Mouse (Mus musculus): Measurements from ENCODE around the gene Pgf. TPM values are rescaled to one million over a fixed set of nuclear protein-coding genes. Genes with fewer than 3 reads are reported as not detected.

Gene Pgf
- polyA plus RNA-seq, 1 experiment from 2014 or later, result 5.7 TPM

GRCm38 (mm10) chr12:85134043-85134794 lies 43.4 kb downstream of the Pgf start:
- Histone ChIP-seq H3K9ac (replicated peaks) (no peak overlapping the region), H3K27ac (no peak overlapping the region), H3K36me3 (peaks cover 69% of the 10 kb centered on the region), H3K27me3 (no peaks in the 10 kb centered on the region), H3K4me3 (replicated peaks) (no peak overlapping the region), H3K9me3 (no peaks in the 10 kb centered on the region), H3K4me2 (replicated peaks) (no peak overlapping the region), H3K4me1 (replicated peaks) (no peaks in the 10 kb centered on the region)
- 93% methylated on average over 8 of the region's 8 CpGs for WGBS
- ATAC-seq, result no peak

- Histone ChIP-seq H3K4me3 (replicated peaks) (no peak overlapping the region), H3K36me3 (peaks cover 88% of the 10 kb centered on the region), H3K4me2 (replicated peaks) (no peak overlapping the region), H3K9ac (replicated peaks) (no peak overlapping the region), H3K9me3 (no peaks in the 10 kb centered on the region), H3K4me1 (replicated peaks) (no peaks in the 10 kb centered on the region), H3K27ac (no peak overlapping the region), H3K27me3 (no peaks in the 10 kb centered on the region)
- WGBS, result 92% methylated on average over 6 of the region's 6 CpGs
- ATAC-seq, result no peak
Observed at GRCm38 (mm10) chr12:85131361-85131760, 46.2 kb downstream of the Pgf start.

- Histone ChIP-seq H3K4me1 (replicated peaks) (no peaks in the 10 kb centered on the region), H3K36me3 (peaks cover 86% of the 10 kb centered on the region), H3K27me3 (no peaks in the 10 kb centered on the region), H3K9ac (replicated peaks) (no peak overlapping the region), H3K4me2 (replicated peaks) (no peak overlapping the region), H3K4me3 (replicated peaks) (no peak overlapping the region), H3K27ac (no peak overlapping the region), H3K9me3 (no peaks in the 10 kb centered on the region)
- no peak for ATAC-seq
- WGBS, result 96% methylated on average over 9 of the region's 9 CpGs
Observed at GRCm38 (mm10) chr12:85129426-85129978, 48.1 kb downstream of the Pgf start.

- H3K4me3 ChIP-seq (replicated peaks), result no peak overlapping the region
- H3K9me3 ChIP-seq, result no peaks in the 10 kb centered on the region
- no peak overlapping the region for H3K4me2 ChIP-seq (replicated peaks)
- ATAC-seq, result no peak
- WGBS, result 88% methylated on average over 8 of the region's 8 CpGs
- no peaks in the 10 kb centered on the region for H3K4me1 ChIP-seq (replicated peaks)
- no peaks in the 10 kb centered on the region for H3K27me3 ChIP-seq
- peaks cover 86% of the 10 kb centered on the region for H3K36me3 ChIP-seq
- no peak overlapping the region for H3K27ac ChIP-seq
- H3K9ac ChIP-seq (replicated peaks), result no peak overlapping the region
Observed at GRCm38 (mm10) chr12:85126986-85127603, 50.5 kb downstream of the Pgf start.

GRCm38 (mm10) chr12:85124751-85125150 lies 52.8 kb downstream of the Pgf start:
- no peak for ATAC-seq
- no peak overlapping the region for H3K4me2 ChIP-seq (replicated peaks)
- H3K27me3 ChIP-seq, result no peaks in the 10 kb centered on the region
- no peak overlapping the region for H3K9ac ChIP-seq (replicated peaks)
- H3K27ac ChIP-seq, result no peak overlapping the region
- peaks cover 86% of the 10 kb centered on the region for H3K36me3 ChIP-seq
- WGBS, result 95% methylated on average over 5 of the region's 5 CpGs
- no peaks in the 10 kb centered on the region for H3K9me3 ChIP-seq
- no peaks in the 10 kb centered on the region for H3K4me1 ChIP-seq (replicated peaks)
- no peak overlapping the region for H3K4me3 ChIP-seq (replicated peaks)

DNA sequence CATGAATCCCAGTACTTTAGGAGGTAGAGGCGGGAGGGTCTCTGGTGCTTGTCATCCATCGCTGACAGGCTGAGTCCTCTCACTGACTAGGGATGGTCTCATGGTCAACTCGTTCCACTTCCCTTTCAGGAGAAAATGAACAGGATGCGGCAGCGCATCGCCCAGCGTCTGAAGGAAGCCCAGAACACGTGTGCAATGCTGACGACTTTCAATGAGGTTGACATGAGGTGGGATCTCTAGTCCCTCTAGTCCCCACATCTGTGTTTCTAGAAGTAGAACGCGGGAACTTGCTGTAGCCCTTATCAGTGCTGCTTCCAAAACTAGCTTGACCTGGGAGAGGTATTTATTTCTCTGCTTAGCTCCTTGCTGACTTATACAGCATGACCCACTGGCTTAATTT lies 53.9 kb downstream of the Pgf start:
- Histone ChIP-seq H3K4me2 (replicated peaks) (no peak overlapping the region), H3K27me3 (no peaks in the 10 kb centered on the region), H3K9ac (replicated peaks) (no peak overlapping the region), H3K4me3 (replicated peaks) (no peak overlapping the region), H3K9me3 (no peaks in the 10 kb centered on the region), H3K27ac (no peak overlapping the region), H3K36me3 (peaks cover 88% of the 10 kb centered on the region), H3K4me1 (replicated peaks) (no peaks in the 10 kb centered on the region)
- no peak for ATAC-seq
- WGBS, result 96% methylated on average over 11 of the region's 11 CpGs

- no peak overlapping the region for H3K27ac ChIP-seq
- 95% methylated on average over 9 of the region's 9 CpGs for WGBS
- ATAC-seq, result no peak
- H3K27me3 ChIP-seq, result no peaks in the 10 kb centered on the region
- no peaks in the 10 kb centered on the region for H3K9me3 ChIP-seq
- peaks cover 88% of the 10 kb centered on the region for H3K36me3 ChIP-seq
- no peak overlapping the region for H3K9ac ChIP-seq (replicated peaks)
- no peak overlapping the region for H3K4me3 ChIP-seq (replicated peaks)
- H3K4me2 ChIP-seq (replicated peaks), result no peak overlapping the region
- H3K4me1 ChIP-seq (replicated peaks), result no peaks in the 10 kb centered on the region
Observed at GRCm38 (mm10) chr12:85123108-85123530, 54.5 kb downstream of the Pgf start.

GRCm38 (mm10) chr12:85121806-85122459 lies 55.7 kb downstream of the Pgf start:
- H3K4me3 ChIP-seq (replicated peaks), result no peak overlapping the region
- no peak overlapping the region for H3K4me2 ChIP-seq (replicated peaks)
- H3K27ac ChIP-seq, result no peak overlapping the region
- H3K9ac ChIP-seq (replicated peaks), result no peak overlapping the region
- no peaks in the 10 kb centered on the region for H3K9me3 ChIP-seq
- 90% methylated on average over 9 of the region's 9 CpGs for WGBS
- no peaks in the 10 kb centered on the region for H3K4me1 ChIP-seq (replicated peaks)
- peaks cover 79% of the 10 kb centered on the region for H3K36me3 ChIP-seq
- no peak for ATAC-seq
- no peaks in the 10 kb centered on the region for H3K27me3 ChIP-seq

Other genes with a start within 250 kb of the Pgf start
- gene Fcf1, start 206.9 kb downstream of the Pgf start, polyA plus RNA-seq (2015; fragmentation: Nextera tagmentation; extraction: Ambion mirVana), result 128 and 130 TPM in 2 replicates
- gene Arel1, start 206.9 kb downstream of the Pgf start, polyA plus RNA-seq (2015; fragmentation: Nextera tagmentation; extraction: Ambion mirVana), result 27.8 and 32.9 TPM in 2 replicates
- gene Ylpm1, start 181.5 kb downstream of the Pgf start, polyA plus RNA-seq (2015; fragmentation: Nextera tagmentation; extraction: Ambion mirVana), result 40.2 and 41.7 TPM in 2 replicates
- 1.8 and 2.8 TPM in 2 replicates for gene Prox2, start 67.0 kb downstream of the Pgf start, polyA plus RNA-seq (2015; fragmentation: Nextera tagmentation; extraction: Ambion mirVana)
- 98.6 and 104 TPM in 2 replicates for gene Dlst, start 67.0 kb downstream of the Pgf start, polyA plus RNA-seq (2015; fragmentation: Nextera tagmentation; extraction: Ambion mirVana)
- 15.6 and 16.6 TPM in 2 replicates for gene Rps6kl1, start 26.5 kb downstream of the Pgf start, polyA plus RNA-seq (2015; fragmentation: Nextera tagmentation; extraction: Ambion mirVana)
- 90.4 and 97.3 TPM in 2 replicates for gene Eif2b2, start 41.7 kb upstream of the Pgf start, polyA plus RNA-seq (2015; fragmentation: Nextera tagmentation; extraction: Ambion mirVana)
- gene Mlh3, start 92.8 kb upstream of the Pgf start, polyA plus RNA-seq (2015; fragmentation: Nextera tagmentation; extraction: Ambion mirVana), result 8.9 and 9.0 TPM in 2 replicates
- gene Acyp1, start 110.6 kb upstream of the Pgf start, polyA plus RNA-seq (2015; fragmentation: Nextera tagmentation; extraction: Ambion mirVana), result 68.1 and 71.4 TPM in 2 replicates
- 1.3 TPM in 2 replicates for gene Zc2hc1c, start 110.8 kb upstream of the Pgf start, polyA plus RNA-seq (2015; fragmentation: Nextera tagmentation; extraction: Ambion mirVana)
- gene Nek9, start 161.6 kb upstream of the Pgf start, polyA plus RNA-seq (2015; fragmentation: Nextera tagmentation; extraction: Ambion mirVana), result 12.6 and 13.5 TPM in 2 replicates
- gene Tmed10, start 197.1 kb upstream of the Pgf start, polyA plus RNA-seq (2015; fragmentation: Nextera tagmentation; extraction: Ambion mirVana), result 181 and 189 TPM in 2 replicates

Measured in midbrain, embryonic 13.5 days (tissue).